Mouse (Mus musculus): ENCODE results near the gene Mtch2.

- TF ChIP-seq POLR2A (IDR thresholded peaks at IDR 0.05; ENCODE audit: low read depth, low read length): no peak
- no peak for TF ChIP-seq CTCF (IDR thresholded peaks at IDR 0.05; ENCODE audit: extremely low read depth, insufficient read depth, insufficient read length, insufficient replicate concordance)
Observed at GRCm38 (mm10) chr2:90846171-90846570, 784 bp upstream of the Mtch2 start.
